Mouse (Mus musculus): Measurements from ENCODE around the gene Hdac8. TPM values are rescaled to one million over a fixed set of nuclear protein-coding genes. Genes with fewer than 3 reads are reported as not detected.

Gene Hdac8
- total RNA-seq (2022) = 10 to 100 TPM; 14.0 to 17.1 (median 15.5) TPM

GRCm38 (mm10) chrX:102504644-102505481, at the start of gene Hdac8:
Hdac8 (minus strand) TSS chrX:102505359.
- peak; percentile 22 to 33 for DNase-seq (ENCODE audit: low spot score in 2 of 2)

- no peak for DNase-seq (ENCODE audit: low spot score in 2 of 2)
Observed at GRCm38 (mm10) chrX:102509205-102509604, 4.0 kb upstream of the Hdac8 start.

- no peak for DNase-seq (ENCODE audit: low spot score in 2 of 2)
Observed at GRCm38 (mm10) chrX:102504179-102504578, 980 bp downstream of the Hdac8 start.

- no peak for DNase-seq (ENCODE audit: low spot score in 2 of 2)
Observed at GRCm38 (mm10) chrX:102493992-102494730, 11.0 kb downstream of the Hdac8 start.

- DNase-seq (ENCODE audit: low spot score in 2 of 2) = no peak
Observed at GRCm38 (mm10) chrX:102485575-102485974, 19.6 kb downstream of the Hdac8 start.

GRCm38 (mm10) chrX:102479665-102480064, 25.5 kb downstream of the Hdac8 start:
- no peak for DNase-seq (ENCODE audit: low spot score in 2 of 2)

GRCm38 (mm10) chrX:102478965-102479364, 26.2 kb downstream of the Hdac8 start:
- no peak for DNase-seq (ENCODE audit: low spot score in 2 of 2)

- no peak for DNase-seq (ENCODE audit: low spot score in 2 of 2)
Observed at GRCm38 (mm10) chrX:102478481-102478880, 26.7 kb downstream of the Hdac8 start.

- DNase-seq (ENCODE audit: low spot score in 2 of 2) = peak; percentile 17 to 57
Observed at GRCm38 (mm10) chrX:102476784-102477183, 28.4 kb downstream of the Hdac8 start.

GRCm38 (mm10) chrX:102475555-102475954, 29.6 kb downstream of the Hdac8 start:
- peak in 1 of 2 experiments; percentile 33 for DNase-seq (ENCODE audit: low spot score in 2 of 2)

GRCm38 (mm10) chrX:102418343-102419127, 86.6 kb downstream of the Hdac8 start:
- no peak for DNase-seq (ENCODE audit: low spot score in 2 of 2)

GRCm38 (mm10) chrX:102416972-102417371, 88.2 kb downstream of the Hdac8 start:
- DNase-seq (ENCODE audit: low spot score in 2 of 2) = no peak

- DNase-seq (ENCODE audit: low spot score in 2 of 2) = peak in 1 of 2 experiments; percentile 20
Observed at GRCm38 (mm10) chrX:102416386-102416785, 88.8 kb downstream of the Hdac8 start.

- DNase-seq (ENCODE audit: low spot score in 2 of 2) = no peak
Observed at GRCm38 (mm10) chrX:102384765-102385164, 120.4 kb downstream of the Hdac8 start.

GRCm38 (mm10) chrX:102383151-102383550, 122.0 kb downstream of the Hdac8 start:
- no peak for DNase-seq (ENCODE audit: low spot score in 2 of 2)

- DNase-seq (ENCODE audit: low spot score in 2 of 2) = no peak
Observed at GRCm38 (mm10) chrX:102366510-102366909, 138.6 kb downstream of the Hdac8 start.

- DNase-seq (ENCODE audit: low spot score in 2 of 2) = no peak
Observed at GRCm38 (mm10) chrX:102362244-102362643, 142.9 kb downstream of the Hdac8 start.

- DNase-seq (ENCODE audit: low spot score in 2 of 2) = no peak
Observed at GRCm38 (mm10) chrX:102353412-102353811, 151.7 kb downstream of the Hdac8 start.

GRCm38 (mm10) chrX:102349843-102350731, 155.1 kb downstream of the Hdac8 start:
- no peak for DNase-seq (ENCODE audit: low spot score in 2 of 2)

- no peak for DNase-seq (ENCODE audit: low spot score in 2 of 2)
Observed at GRCm38 (mm10) chrX:102348886-102349486, 156.2 kb downstream of the Hdac8 start.
